Mouse (Mus musculus) right cerebral cortex, adult 2 months (tissue): ENCODE measurements around the gene BC037034.
"Not testable (repeated sequence)": the region's sequence is repeated elsewhere in the genome, so short reads cannot be mapped to it uniquely, and the experiment has no call there.

Source experiments
- DNase-seq, 2 experiments: peaks; one replicate each; pipeline ENCODE4 v3.0.0; 2021 to 2022; ENCODE audit warnings: low spot score in 2 of 2

Gene BC037034

DNA sequence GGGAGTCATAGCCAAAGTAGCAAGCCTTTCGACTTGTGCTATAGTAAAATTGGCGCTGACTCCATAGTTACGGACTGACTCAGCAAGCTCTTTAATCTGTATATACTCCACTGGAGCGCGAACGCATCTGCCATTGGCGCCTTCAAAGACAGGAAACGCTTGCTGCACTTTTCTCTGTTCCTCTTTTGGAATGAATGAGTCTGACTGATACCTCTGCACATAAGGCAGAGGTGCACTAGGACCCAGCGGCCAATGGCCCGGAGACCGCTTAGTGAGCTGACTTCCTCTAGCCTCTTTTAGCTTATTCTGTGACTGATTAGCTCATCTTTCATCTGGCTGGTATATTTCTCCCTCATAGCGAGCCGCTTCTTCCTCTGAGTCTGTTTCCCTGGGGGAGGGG, 47.2 kb downstream of the BC037034 start:
- DNase-seq: not testable (repeated sequence)
